Mouse (Mus musculus) neural tube, embryonic 12.5 days (tissue): ENCODE measurements around the gene Far2. TPM values are rescaled to one million over a fixed set of nuclear protein-coding genes. Genes with fewer than 3 reads are reported as not detected.

Experiments used
- ATAC-seq: fragments of 200-750 bp; cut with Nextera tagmentation; 2 replicates; pipeline ENCODE4 v1.8.0; 2017; ENCODE audit warnings: low read depth, mild to moderate bottlenecking, moderate TSS enrichment, moderate library complexity; ENCODE audit not compliant: low FRiP score
- H3K27ac ChIP-seq: fragments of 300-500 bp; sonication (generic); 2 replicates; pipeline ENCODE4 v1.5.1; 2016
- H3K27me3 ChIP-seq: fragments of 300-500 bp; sonication (generic); replicated peaks from 2 replicates; pipeline ENCODE4 v1.6.1; 2016; ENCODE audit warnings: mild to moderate bottlenecking
- H3K36me3 ChIP-seq: fragments of 300-500 bp; sonication (generic); 2 replicates; pipeline ENCODE4 v1.6.1; 2016; ENCODE audit warnings: mild to moderate bottlenecking
- H3K4me1 ChIP-seq: fragments of 300-500 bp; sonication (generic); 2 replicates; pipeline ENCODE4 v1.6.1; 2016
- H3K4me2 ChIP-seq: fragments of 300-500 bp; sonication (generic); replicated peaks from 2 replicates; pipeline ENCODE4 v1.6.1; 2016; ENCODE audit warnings: mild to moderate bottlenecking
- H3K4me3 ChIP-seq: fragments of 300-500 bp; sonication (generic); 2 replicates; pipeline ENCODE4 v1.5.1; 2016
- H3K9ac ChIP-seq: fragments of 300-500 bp; sonication (generic); 2 replicates; pipeline ENCODE4 v1.6.1; 2016; ENCODE audit warnings: mild to moderate bottlenecking
- H3K9me3 ChIP-seq: fragments of 300-500 bp; sonication (generic); 2 replicates; pipeline ENCODE4 v1.6.1; 2016; ENCODE audit warnings: mild to moderate bottlenecking
- WGBS: fragments of 180-500 bp; shearing (Covaris S2); methylation state at CpG from one replicate; pipeline ENCODE4 v1.1.7; 2016; 5-methylcytosine and 5-hydroxymethylcytosine counted together
- polyA plus RNA-seq: library from polyadenylated mRNA; unstranded; fragments of >200 nt; fragmentation: Nextera tagmentation; extraction: Ambion mirVana; gene quantifications from 2 replicates; pipeline ENCODE4 v1.2.1, GENCODE M21; 2016

Gene Far2
- polyA plus RNA-seq, 1 experiment from 2014 or later, result 5.4 TPM

- H3K9me3 ChIP-seq, result no peaks in the 10 kb centered on the region
- H3K4me2 ChIP-seq, result no peak overlapping the region
- ATAC-seq, result no peak
- H3K36me3 ChIP-seq, result peaks cover 35% of the 10 kb centered on the region
- H3K9ac ChIP-seq, result no peak overlapping the region
- no peaks in the 10 kb centered on the region for H3K4me1 ChIP-seq
- H3K4me3 ChIP-seq, result no peak overlapping the region
- WGBS, result 89% methylated on average over 1 of the region's 1 CpGs
- no peaks in the 10 kb centered on the region for H3K27me3 ChIP-seq
- H3K27ac ChIP-seq, result no peak overlapping the region
Observed at GRCm38 (mm10) chr6:148205134-148205533, 158.1 kb downstream of the Far2 start.

GRCm38 (mm10) chr6:148207522-148207921, 160.5 kb downstream of the Far2 start:
- H3K9ac ChIP-seq, result no peak overlapping the region
- H3K4me3 ChIP-seq, result no peak overlapping the region
- H3K9me3 ChIP-seq, result no peaks in the 10 kb centered on the region
- 83% methylated on average over 1 of the region's 1 CpGs for WGBS
- H3K36me3 ChIP-seq, result peaks cover 20% of the 10 kb centered on the region
- no peaks in the 10 kb centered on the region for H3K27me3 ChIP-seq
- no peak overlapping the region for H3K4me2 ChIP-seq
- no peak for ATAC-seq
- peaks cover 4% of the 10 kb centered on the region; the same call in 1 of the 2 replicates for H3K4me1 ChIP-seq
- H3K27ac ChIP-seq, result no peak overlapping the region

DNA sequence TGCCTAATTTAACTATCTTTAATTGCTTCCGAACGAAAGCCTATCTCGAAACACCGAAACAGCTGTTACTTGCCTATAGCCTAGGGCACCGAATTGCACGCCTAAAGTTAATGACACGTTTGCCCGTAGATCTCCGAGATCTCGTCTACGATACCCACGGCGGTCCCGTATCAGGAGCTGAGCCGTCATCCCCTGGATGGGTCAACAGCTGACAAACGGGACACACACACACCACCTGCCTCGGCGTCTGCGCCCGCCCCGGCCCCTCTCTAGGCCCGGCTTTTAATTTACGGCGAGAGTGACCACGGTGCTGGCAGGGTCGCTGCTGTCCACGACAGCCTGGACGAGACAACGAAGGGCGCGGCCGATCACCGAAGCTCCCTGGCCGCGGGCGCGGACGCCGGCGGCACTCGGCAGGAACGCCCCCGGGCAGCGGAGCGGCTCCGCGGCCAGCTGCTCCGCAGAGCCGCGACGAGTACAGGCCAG, 164.4 kb downstream of the Far2 start:
- Histone ChIP-seq H3K27ac (peak overlapping the region; percentile 76), H3K4me2 (peak overlapping the region; percentile 75), H3K27me3 (no peaks in the 10 kb centered on the region), H3K36me3 (no peaks in the 10 kb centered on the region), H3K9ac (peak overlapping the region; percentile 95), H3K9me3 (no peaks in the 10 kb centered on the region), H3K4me1 (peaks cover 9% of the 10 kb centered on the region; the same call in 1 of the 2 replicates), H3K4me3 (peak overlapping the region; percentile 88)
- peak; percentile 77 for ATAC-seq
- under 1% methylated on average over 51 of the region's 51 CpGs for WGBS

DNA sequence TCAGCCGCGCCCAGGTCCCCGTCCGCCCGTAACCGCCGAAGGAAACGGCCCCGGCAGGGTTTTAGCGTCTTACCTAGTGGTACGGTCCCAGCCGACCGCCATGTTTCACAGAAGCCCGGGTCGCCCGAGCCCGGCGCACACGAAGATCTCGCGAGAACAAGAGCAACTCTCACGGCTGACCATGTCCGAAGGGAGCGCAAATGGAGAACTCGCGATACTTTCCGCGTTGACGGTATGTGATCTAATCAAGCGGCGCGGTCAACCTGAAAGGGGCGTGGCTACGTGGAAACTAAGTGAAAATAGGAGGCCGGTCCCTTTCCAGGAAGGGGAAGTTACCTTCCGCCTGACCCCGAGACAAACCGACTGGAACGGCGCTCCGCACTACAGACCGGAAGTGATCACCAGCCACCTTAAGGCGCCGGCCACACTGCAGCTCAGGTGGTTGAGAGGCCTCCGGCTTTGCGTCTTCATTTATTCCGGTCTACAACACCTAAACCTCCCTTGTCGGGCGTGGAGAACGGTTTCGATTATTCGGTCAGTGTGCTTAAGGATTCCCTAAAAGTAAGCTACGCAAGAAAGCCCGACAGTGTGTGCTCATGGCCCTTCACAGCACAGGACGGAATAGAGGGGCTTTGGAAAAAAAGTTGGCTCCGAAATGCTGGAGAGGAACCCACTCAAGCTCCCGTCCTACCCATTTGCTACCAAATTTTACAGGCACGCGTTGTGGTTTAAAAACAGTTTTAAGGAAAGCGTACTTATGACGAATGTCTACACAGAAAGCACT, 165.0 kb downstream of the Far2 start, which contains the start of gene Ergic2:
TSS of gene Ergic2 (minus strand) at position 478 of the 784 bp plus-strand sequence.
- WGBS, result 1% methylated on average over 61 of the region's 61 CpGs
- Histone ChIP-seq H3K9me3 (no peaks in the 10 kb centered on the region), H3K4me3 (peak within 1 kb of the TSS; percentile 88), H3K4me1 (peaks cover 9% of the 10 kb centered on the region; the same call in 1 of the 2 replicates), H3K9ac (peak within 1 kb of the TSS; percentile 95), H3K36me3 (no peaks in the 10 kb centered on the region), H3K4me2 (peak within 1 kb of the TSS; percentile 75), H3K27me3 (no peaks in the 10 kb centered on the region), H3K27ac (peak within 1 kb of the TSS; percentile 76)
- ATAC-seq, result peak; percentile 99

GRCm38 (mm10) chr6:148214765-148215164, 167.7 kb downstream of the Far2 start:
- peaks cover 9% of the 10 kb centered on the region; the same call in 1 of the 2 replicates for H3K4me1 ChIP-seq
- WGBS, result 15% methylated on average over 5 of the region's 5 CpGs
- no peaks in the 10 kb centered on the region for H3K36me3 ChIP-seq
- no peaks in the 10 kb centered on the region for H3K27me3 ChIP-seq
- no peak overlapping the region for H3K4me2 ChIP-seq
- no peak overlapping the region for H3K27ac ChIP-seq
- no peak overlapping the region for H3K9ac ChIP-seq
- no peak for ATAC-seq
- H3K9me3 ChIP-seq, result no peaks in the 10 kb centered on the region
- H3K4me3 ChIP-seq, result no peak overlapping the region

DNA sequence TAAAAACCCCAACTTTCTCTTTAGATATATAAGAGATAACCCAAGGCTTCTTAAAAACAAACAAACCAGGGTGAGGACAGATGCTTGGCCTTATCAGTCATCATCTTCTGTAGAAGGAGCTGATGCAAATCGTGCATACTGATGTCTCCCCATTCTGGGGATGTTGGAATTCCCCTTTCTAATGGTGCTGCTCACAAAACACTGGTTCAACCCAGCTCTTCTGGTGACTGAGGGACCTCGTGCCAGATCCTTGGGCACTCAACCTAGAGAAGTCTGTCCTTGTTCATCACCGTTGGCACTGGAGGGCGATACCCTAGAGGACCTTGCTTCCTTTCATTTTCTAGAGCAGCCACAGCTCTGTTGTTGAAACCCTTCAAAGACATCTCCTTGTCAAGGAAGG, 169.7 kb downstream of the Far2 start:
- no peak overlapping the region for H3K4me2 ChIP-seq
- no peaks in the 10 kb centered on the region for H3K27me3 ChIP-seq
- no peak overlapping the region for H3K9ac ChIP-seq
- H3K36me3 ChIP-seq, result no peaks in the 10 kb centered on the region
- H3K4me3 ChIP-seq, result no peak overlapping the region
- 94% methylated on average over 4 of the region's 4 CpGs for WGBS
- no peak for ATAC-seq
- no peak overlapping the region for H3K27ac ChIP-seq
- H3K9me3 ChIP-seq, result no peaks in the 10 kb centered on the region
- 0 out of 2 replicates have a peak, but pooled peaks cover 5% of the 10 kb centered on the region for H3K4me1 ChIP-seq

- H3K27ac ChIP-seq, result no peak overlapping the region
- no peaks in the 10 kb centered on the region for H3K9me3 ChIP-seq
- no peak for ATAC-seq
- no peak overlapping the region for H3K9ac ChIP-seq
- no peaks in the 10 kb centered on the region for H3K27me3 ChIP-seq
- H3K4me2 ChIP-seq, result no peak overlapping the region
- H3K4me1 ChIP-seq, result no peaks in the 10 kb centered on the region
- 93% methylated on average over 2 of the region's 2 CpGs for WGBS
- H3K4me3 ChIP-seq, result no peak overlapping the region
- H3K36me3 ChIP-seq, result no peaks in the 10 kb centered on the region
Observed at GRCm38 (mm10) chr6:148218235-148219076, 171.4 kb downstream of the Far2 start.

DNA sequence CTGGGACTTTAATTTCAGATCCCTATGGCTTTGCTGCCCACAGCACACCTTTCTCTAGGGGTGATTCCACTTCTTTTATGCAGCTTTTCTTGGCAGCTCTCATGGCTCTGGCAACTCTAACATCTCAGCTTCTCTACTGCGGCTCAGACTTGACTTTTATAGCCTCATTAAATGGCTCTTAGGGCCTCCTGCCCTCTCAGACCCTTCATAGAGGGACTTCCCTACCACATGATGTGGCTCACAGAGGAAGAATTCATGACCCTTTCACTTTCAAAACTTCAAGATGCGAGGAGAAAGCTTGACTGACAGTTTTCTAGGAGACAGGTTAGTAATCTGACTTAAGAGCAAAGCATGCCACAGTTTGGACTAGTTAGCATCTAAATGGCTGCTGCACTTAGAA, 175.6 kb downstream of the Far2 start:
- no peaks in the 10 kb centered on the region for H3K9me3 ChIP-seq
- H3K9ac ChIP-seq, result no peak overlapping the region
- H3K27me3 ChIP-seq, result no peaks in the 10 kb centered on the region
- no peaks in the 10 kb centered on the region for H3K4me1 ChIP-seq
- H3K4me3 ChIP-seq, result no peak overlapping the region
- WGBS, result 33% methylated on average over 2 of the region's 2 CpGs
- no peaks in the 10 kb centered on the region for H3K36me3 ChIP-seq
- H3K27ac ChIP-seq, result no peak overlapping the region
- H3K4me2 ChIP-seq, result no peak overlapping the region
- ATAC-seq, result no peak

DNA sequence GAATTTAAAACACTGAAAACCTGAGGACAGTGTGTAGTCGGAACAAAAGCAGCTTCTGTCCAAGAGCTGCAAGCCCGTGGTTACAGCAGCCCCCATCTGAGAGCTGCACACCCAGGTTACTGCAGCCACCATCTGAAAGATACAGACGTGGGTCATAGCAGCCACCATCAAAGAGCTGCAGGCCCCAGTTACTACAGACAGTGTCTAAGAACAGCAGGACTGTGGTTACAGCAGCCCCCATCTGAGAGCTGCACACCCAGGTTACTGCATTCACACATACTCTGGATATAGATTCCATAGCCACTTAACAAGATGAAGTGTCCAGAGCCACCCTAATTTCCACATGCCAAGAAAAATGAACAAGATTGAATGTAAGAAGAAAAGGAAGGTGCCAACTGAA, 180.5 kb downstream of the Far2 start:
- Histone ChIP-seq H3K4me2 (no peak overlapping the region), H3K27me3 (no peaks in the 10 kb centered on the region), H3K9me3 (no peaks in the 10 kb centered on the region), H3K4me1 (no peaks in the 10 kb centered on the region), H3K27ac (no peak overlapping the region), H3K4me3 (no peak overlapping the region), H3K9ac (no peak overlapping the region), H3K36me3 (no peaks in the 10 kb centered on the region)
- WGBS, result 76% methylated on average over 3 of the region's 3 CpGs
- ATAC-seq, result no peak

Other genes with a start within 250 kb of the Far2 start
- 218 and 223 TPM in 2 replicates for gene Ergic2, start 165.1 kb downstream of the Far2 start, polyA plus RNA-seq